Mouse (Mus musculus) brain, embryonic 14.5 days (tissue): Measurements from ENCODE around the gene Pcca. TPM values are rescaled to one million over a fixed set of nuclear protein-coding genes. Genes with fewer than 3 reads are reported as not detected.

Experiments
- DNase-seq: peaks from one replicate; pipeline ENCODE4 v3.0.0-alpha.2; 2011; ENCODE audit warnings: low read depth
- CTCF ChIP-seq: fragments of 200-500 bp; IDR thresholded peaks from 2 replicates; pipeline ENCODE4 v1.5.1; 2012; ENCODE audit warnings: inconsistent platforms, mild to moderate bottlenecking, moderate library complexity, borderline replicate concordance; ENCODE audit not compliant: insufficient read depth, insufficient read length; ENCODE audit errors: extremely low read depth
- POLR2A ChIP-seq: fragments of 200-500 bp; IDR thresholded peaks from 2 replicates; pipeline ENCODE4 v1.6.1; 2012; ENCODE audit warnings: mild to moderate bottlenecking, inconsistent platforms, borderline replicate concordance; ENCODE audit not compliant: poor library complexity, insufficient read depth, insufficient read length, severe bottlenecking; ENCODE audit errors: extremely low read depth
- polyA plus RNA-seq: library from polyadenylated mRNA; depleted of rRNA; stranded (reverse); fragments of >200 nt; gene quantifications from 2 replicates; pipeline ENCODE4 v1.2.3, GENCODE M21; 2012

Pcca gene
- polyA plus RNA-seq, 1 experiment = 22.4 TPM

GRCm38 (mm10) chr14:122765951-122766350, 231.8 kb downstream of the Pcca start:
- TF ChIP-seq POLR2A = no peak
- no peak for TF ChIP-seq CTCF

GRCm38 (mm10) chr14:122766448-122766847, 232.3 kb downstream of the Pcca start:
- DNase-seq = no peak
- TF ChIP-seq CTCF (no peak), POLR2A (no peak)

More at GRCm38 (mm10) chr14:122765951-122766350, 231.8 kb downstream of the Pcca start:
- no peak for DNase-seq

- TF ChIP-seq CTCF = no peak
- no peak for TF ChIP-seq POLR2A
- DNase-seq = no peak
Observed at GRCm38 (mm10) chr14:122784701-122785100, 250.6 kb downstream of the Pcca start.

GRCm38 (mm10) chr14:122788199-122788598, 254.1 kb downstream of the Pcca start:
- TF ChIP-seq POLR2A (no peak), CTCF (no peak)
- no peak for DNase-seq

- DNase-seq = peak; percentile 51
- TF ChIP-seq CTCF = no peak
- TF ChIP-seq POLR2A = no peak
Observed at GRCm38 (mm10) chr14:122790111-122790510, 256.0 kb downstream of the Pcca start.

GRCm38 (mm10) chr14:122793368-122793767, 259.2 kb downstream of the Pcca start:
- no peak for TF ChIP-seq CTCF
- TF ChIP-seq POLR2A = no peak
- no peak for DNase-seq

- TF ChIP-seq CTCF (no peak), POLR2A (no peak)
- no peak for DNase-seq
Observed at GRCm38 (mm10) chr14:122800296-122800695, 266.2 kb downstream of the Pcca start.

GRCm38 (mm10) chr14:122821002-122821401, 286.9 kb downstream of the Pcca start:
- TF ChIP-seq POLR2A (no peak), CTCF (no peak)
- peak; percentile 23 for DNase-seq

- TF ChIP-seq CTCF (no peak), POLR2A (no peak)
- no peak for DNase-seq
Observed at GRCm38 (mm10) chr14:122823791-122824190, 289.7 kb downstream of the Pcca start.

GRCm38 (mm10) chr14:122825464-122825863, 291.3 kb downstream of the Pcca start:
- TF ChIP-seq POLR2A (no peak), CTCF (no peak)
- DNase-seq = no peak

- DNase-seq = no peak
- TF ChIP-seq POLR2A = no peak
- TF ChIP-seq CTCF = no peak
Observed at GRCm38 (mm10) chr14:122830433-122830832, 296.3 kb downstream of the Pcca start.

- TF ChIP-seq POLR2A (no peak), CTCF (no peak)
- DNase-seq = no peak
Observed at GRCm38 (mm10) chr14:122833666-122834065, 299.5 kb downstream of the Pcca start.
